Mouse (Mus musculus): ENCODE data around the gene Siae.

DNA sequence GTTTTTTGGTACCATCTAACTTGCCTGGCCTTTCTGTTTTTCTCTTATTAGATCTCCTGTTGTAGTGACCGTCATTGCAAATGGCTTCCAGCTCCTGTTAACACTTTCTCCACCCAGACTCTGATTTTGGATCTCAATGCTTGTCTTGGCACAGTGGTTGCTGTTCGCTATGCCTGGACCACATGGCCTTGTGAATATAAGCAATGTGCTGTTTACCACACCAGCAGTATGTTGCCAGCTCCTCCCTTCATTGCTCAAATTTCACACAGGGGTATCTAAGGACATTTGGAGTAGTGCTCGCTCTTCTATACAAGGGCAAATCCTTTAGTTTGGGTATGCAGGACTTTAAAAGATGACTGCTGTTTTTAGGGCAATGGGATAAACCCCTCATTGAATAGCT lies 90.7 kb downstream of the Siae start:
- TF ChIP-seq CTCF (IDR thresholded peaks at IDR 0.05; ENCODE audit: borderline replicate concordance, control insufficient read depth, extremely low read depth, insufficient read depth, low read length, poor library complexity) (no peak), POLR2A (IDR thresholded peaks at IDR 0.05; ENCODE audit: control insufficient read depth, extremely low read depth, insufficient read depth, low read length, poor library complexity) (no peak)

Data from thymus, adult 2 months (tissue).